Mouse (Mus musculus) kidney, adult 2 months (tissue): Measurements from ENCODE around the gene Polr3h. TPM values are rescaled to one million over a fixed set of nuclear protein-coding genes. Genes with fewer than 3 reads are reported as not detected.
A peak's percentile ranks its signal among the peaks of the same experiment; 100 is the strongest.

ENCODE experiments used
- DNase-seq: peaks from one replicate; pipeline ENCODE4 v3.0.0; 2021
- H3K27ac ChIP-seq: fragments of 200-500 bp; 2 replicates; pipeline ENCODE4 v1.5.1; 2012; ENCODE audit warnings: low read depth, low read length, control low read depth, inconsistent platforms; ENCODE audit not compliant: insufficient read depth
- H3K27me3 ChIP-seq: fragments of 200-500 bp; replicated peaks from 2 replicates; pipeline ENCODE4 v1.6.1; 2012; ENCODE audit warnings: mild to moderate bottlenecking, moderate library complexity, low read length, inconsistent platforms; ENCODE audit not compliant: control insufficient read depth, insufficient read depth
- H3K36me3 ChIP-seq: fragments of 200-500 bp; 2 replicates; pipeline ENCODE4 v1.6.1; 2012; ENCODE audit warnings: mild to moderate bottlenecking, moderate library complexity, low read length, inconsistent platforms; ENCODE audit not compliant: control insufficient read depth, insufficient read depth
- H3K4me1 ChIP-seq: fragments of 200-500 bp; 2 replicates; pipeline ENCODE4 v1.6.1; 2011; ENCODE audit warnings: low read length; ENCODE audit not compliant: control insufficient read depth, insufficient read depth
- H3K4me3 ChIP-seq: fragments of 200-500 bp; 2 replicates; pipeline ENCODE4 v1.5.1; 2011; ENCODE audit warnings: mild to moderate bottlenecking, low read depth, low read length, control low read depth; ENCODE audit not compliant: insufficient read depth
- CTCF ChIP-seq: fragments of 200-500 bp; conservative IDR thresholded peaks from 2 replicates; pipeline ENCODE4 v1.5.1; 2011; ENCODE audit warnings: low read depth, mild to moderate bottlenecking, control low read depth, low read length, moderate library complexity, mixed read lengths; ENCODE audit not compliant: insufficient read depth, insufficient read length
- POLR2A ChIP-seq: fragments of 200-500 bp; IDR thresholded peaks from one replicate; pipeline ENCODE4 v1.6.1; 2011; ENCODE audit warnings: low read depth, low read length, control low read depth
- WGBS: fragments of 180-500 bp; shearing (Covaris S2); methylation state at CpG from one replicate; pipeline ENCODE4 v1.1.7; 2018; 5-methylcytosine and 5-hydroxymethylcytosine counted together
- polyA plus RNA-seq: library from polyadenylated mRNA; depleted of rRNA; stranded (reverse); fragments of >200 nt; gene quantifications from 2 replicates; pipeline ENCODE4 v1.2.3, GENCODE M21; 2012

The Polr3h gene
- polyA plus RNA-seq, 1 experiment: 20.2 TPM

DNA sequence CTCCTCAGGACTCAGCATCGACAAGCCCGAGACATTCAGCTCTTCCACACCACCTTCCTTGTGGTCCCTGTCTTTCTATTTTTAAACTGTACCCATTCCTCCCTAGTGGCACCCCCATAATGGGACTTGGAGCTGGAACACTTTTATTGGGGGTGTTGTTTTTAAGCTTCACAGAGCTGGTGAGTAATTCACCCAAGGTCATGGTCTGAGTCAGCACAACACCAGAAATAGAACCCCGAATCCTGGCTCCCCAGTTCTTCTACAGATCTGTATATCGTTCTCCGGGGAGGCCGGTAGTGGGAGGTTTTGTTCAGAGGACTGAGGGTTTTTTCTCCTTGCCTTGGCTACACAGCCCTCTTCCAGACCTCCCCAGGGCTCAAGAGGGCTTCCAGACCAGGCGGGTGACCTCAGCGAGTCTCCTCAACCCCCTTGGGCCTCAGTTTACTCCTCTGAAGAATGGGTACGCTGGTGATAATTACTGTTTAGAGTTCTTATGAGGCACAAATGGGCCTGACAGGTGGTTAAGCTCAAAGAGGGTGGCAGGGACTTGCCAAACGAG, 13.2 kb upstream of the Polr3h start:
- H3K36me3 ChIP-seq: no peaks in the 10 kb centered on the region
- peaks cover 5% of the 10 kb centered on the region; the same call in 1 of the 2 replicates for H3K4me1 ChIP-seq
- no peaks in the 10 kb centered on the region for H3K27me3 ChIP-seq
- no peak for TF ChIP-seq CTCF
- TF ChIP-seq POLR2A: no peak
- no peak overlapping the region for H3K27ac ChIP-seq
- H3K4me3 ChIP-seq: no peak overlapping the region
- 91% methylated on average over 10 of the region's 10 CpGs for WGBS
- DNase-seq: no peak

- DNase-seq: peak; percentile 48
- Histone ChIP-seq H3K36me3 (no peaks in the 10 kb centered on the region), H3K4me1 (peaks cover 5% of the 10 kb centered on the region; the same call in 1 of the 2 replicates), H3K27me3 (no peaks in the 10 kb centered on the region), H3K27ac (no peak overlapping the region), H3K4me3 (no peak overlapping the region)
- TF ChIP-seq CTCF (peak; percentile 75), POLR2A (no peak)
- 48% methylated on average over 2 of the region's 2 CpGs for WGBS
Observed at GRCm38 (mm10) chr15:81938246-81938645, 12.2 kb upstream of the Polr3h start.

- no peaks in the 10 kb centered on the region for H3K27me3 ChIP-seq
- TF ChIP-seq POLR2A (no peak), CTCF (no peak)
- no peak for DNase-seq
- peak overlapping the region; percentile 54 for H3K4me3 ChIP-seq
- no peaks in the 10 kb centered on the region for H3K36me3 ChIP-seq
- WGBS: 18% methylated on average over 19 of the region's 19 CpGs
- H3K27ac ChIP-seq: no peak overlapping the region
- H3K4me1 ChIP-seq: peaks cover 5% of the 10 kb centered on the region; the same call in 1 of the 2 replicates
Observed at GRCm38 (mm10) chr15:81937098-81937972, 11.3 kb upstream of the Polr3h start.

DNA sequence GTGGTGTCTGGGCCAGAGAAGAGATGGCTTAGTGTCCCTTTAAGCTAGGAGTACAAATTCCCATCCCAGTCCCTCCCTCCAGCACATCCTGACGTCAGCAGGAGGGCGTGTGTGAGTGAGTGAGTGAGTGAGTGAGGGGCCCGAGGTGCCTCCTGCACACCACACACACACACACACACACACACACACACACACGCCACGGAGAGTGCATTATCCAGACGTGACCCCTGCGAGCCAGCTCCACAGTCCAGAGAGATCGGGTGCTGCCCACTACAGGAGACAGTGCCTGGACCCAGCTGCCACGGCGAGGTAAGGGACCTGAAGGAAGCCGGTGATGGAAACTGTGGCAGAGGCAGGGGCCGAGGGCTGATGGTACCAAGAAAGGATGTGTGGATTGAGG, 10.6 kb upstream of the Polr3h start, which contains the start of gene Csdc2:
Gene Csdc2, plus strand, starts transcription at position 81 of the 400 bp plus-strand sequence.
- DNase-seq: peak; percentile 65
- H3K4me1 ChIP-seq: peaks cover 5% of the 10 kb centered on the region; the same call in 1 of the 2 replicates
- whole genome bisulfite sequencing: 6% methylated on average over 12 of the region's 12 CpGs
- no peaks in the 10 kb centered on the region for H3K27me3 ChIP-seq
- no peak; the same call in 1 of the 2 replicates for TF ChIP-seq CTCF
- TF ChIP-seq POLR2A: no peak
- no peak within 1 kb of the TSS for H3K27ac ChIP-seq
- peak within 1 kb of the TSS; percentile 54 for H3K4me3 ChIP-seq
- no peaks in the 10 kb centered on the region for H3K36me3 ChIP-seq

GRCm38 (mm10) chr15:81935869-81936637, 10.0 kb upstream of the Polr3h start:
- Histone ChIP-seq H3K4me3 (peak overlapping the region; percentile 54; the same call in 1 of the 2 replicates), H3K27me3 (no peaks in the 10 kb centered on the region), H3K27ac (no peak overlapping the region), H3K4me1 (peaks cover 5% of the 10 kb centered on the region; the same call in 1 of the 2 replicates), H3K36me3 (no peaks in the 10 kb centered on the region)
- DNase-seq: no peak
- 53% methylated on average over 7 of the region's 7 CpGs for WGBS
- TF ChIP-seq POLR2A (no peak), CTCF (no peak)

GRCm38 (mm10) chr15:81933986-81934385, 7.9 kb upstream of the Polr3h start:
- Histone ChIP-seq H3K36me3 (no peaks in the 10 kb centered on the region), H3K4me1 (peaks cover 6% of the 10 kb centered on the region; the same call in 1 of the 2 replicates), H3K27me3 (no peaks in the 10 kb centered on the region), H3K27ac (no peak overlapping the region), H3K4me3 (no peak overlapping the region)
- no peak for TF ChIP-seq CTCF
- TF ChIP-seq POLR2A: no peak
- WGBS: 90% methylated on average over 1 of the region's 1 CpGs
- DNase-seq: no peak
